Mouse (Mus musculus) MEL (cell line): ENCODE results near the gene Psma5.

Experiments
- BHLHE40 ChIP-seq: IDR thresholded peaks from 2 replicates; pipeline ENCODE4 v1.6.1; 2012; ENCODE audit warnings: low read depth, mild to moderate bottlenecking, inconsistent platforms, low read length, improper control_type of control experiment, borderline replicate concordance
- CTCF ChIP-seq, 3 experiments: IDR thresholded peaks in 2 of 3; conservative IDR thresholded peaks in 1 of 3; 2 replicates each; pipeline ENCODE4 v1.5.1; 2011 to 2012; ENCODE audit warnings: low read length in 3 of 3, low read depth in 2 of 3, mild to moderate bottlenecking in 2 of 3, improper control_type of control experiment in 1 of 3, inconsistent platforms in 1 of 3, mixed read lengths in 1 of 3, moderate library complexity in 1 of 3; ENCODE audit not compliant: control insufficient read depth in 1 of 3, insufficient read depth in 1 of 3, poor library complexity in 1 of 3, severe bottlenecking in 1 of 3
- E2F4 ChIP-seq: IDR thresholded peaks from 2 replicates; pipeline ENCODE4 v1.6.1; 2011; ENCODE audit warnings: low read depth, low read length, improper control_type of control experiment, borderline replicate concordance
- EP300 ChIP-seq, 2 experiments: IDR thresholded peaks; 2 replicates each; pipeline ENCODE4 v1.6.1; 2011; ENCODE audit warnings: improper control_type of control experiment in 2 of 2, low read length in 2 of 2, low read depth in 1 of 2, mild to moderate bottlenecking in 1 of 2
- GATA1 ChIP-seq: IDR thresholded peaks from 2 replicates; pipeline ENCODE4 v1.6.1; 2011; ENCODE audit warnings: low read depth, low read length, improper control_type of control experiment
- HCFC1 ChIP-seq: IDR thresholded peaks from 2 replicates; pipeline ENCODE4 v1.6.1; 2012; ENCODE audit warnings: low read depth, mild to moderate bottlenecking, inconsistent platforms, low read length, improper control_type of control experiment, moderate library complexity
- MYB ChIP-seq: IDR thresholded peaks from 2 replicates; pipeline ENCODE4 v1.6.1; 2011; ENCODE audit warnings: mild to moderate bottlenecking, low read depth, low read length, improper control_type of control experiment
- RCOR1 ChIP-seq: IDR thresholded peaks from 2 replicates; pipeline ENCODE4 v1.6.1; 2012; ENCODE audit warnings: low read depth, mild to moderate bottlenecking, inconsistent platforms, low read length, improper control_type of control experiment
- TAL1 ChIP-seq: IDR thresholded peaks from 2 replicates; pipeline ENCODE4 v1.6.1; 2012; ENCODE audit warnings: mild to moderate bottlenecking, inconsistent platforms, low read length, moderate library complexity, mixed read lengths
- TCF12 ChIP-seq: IDR thresholded peaks from 2 replicates; pipeline ENCODE4 v1.6.1; 2014; ENCODE audit warnings: low read depth, mild to moderate bottlenecking, inconsistent platforms, low read length, improper control_type of control experiment, moderate library complexity
- USF2 ChIP-seq, 2 experiments: IDR thresholded peaks; 2 replicates each; pipeline ENCODE4 v1.6.1; 2011 to 2012; ENCODE audit warnings: improper control_type of control experiment in 2 of 2, low read length in 2 of 2, borderline replicate concordance in 1 of 2, inconsistent platforms in 1 of 2, low read depth in 1 of 2, mild to moderate bottlenecking in 1 of 2; ENCODE audit not compliant: insufficient read depth in 1 of 2
- ZMIZ1 ChIP-seq: IDR thresholded peaks from 2 replicates; pipeline ENCODE4 v1.6.1; 2012; ENCODE audit warnings: low read depth, mild to moderate bottlenecking, inconsistent platforms, low read length, improper control_type of control experiment, moderate library complexity
- ZNF384 ChIP-seq: IDR thresholded peaks from 2 replicates; pipeline ENCODE4 v1.6.1; 2012; ENCODE audit warnings: low read depth, mild to moderate bottlenecking, inconsistent platforms, low read length, improper control_type of control experiment

DNA sequence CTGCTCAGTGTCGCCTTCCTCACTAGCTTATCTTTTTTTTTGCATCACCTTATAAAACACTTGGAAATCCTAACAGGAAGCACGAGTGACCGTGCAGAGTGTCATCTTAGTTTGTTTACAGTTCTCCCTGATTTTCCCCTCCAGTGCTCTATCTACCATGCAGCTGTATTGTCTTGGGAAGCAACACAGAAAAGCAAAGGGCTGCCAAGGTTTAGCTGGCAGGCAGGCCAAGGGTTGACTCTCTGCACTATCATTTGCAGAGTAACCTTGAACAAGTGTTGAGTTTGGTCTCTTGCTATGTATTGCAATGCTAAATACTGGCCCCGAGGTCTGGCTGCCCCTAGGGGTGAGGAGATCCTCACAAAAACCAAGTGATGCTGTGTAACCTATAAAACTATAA, 55.0 kb downstream of the Psma5 start:
- TF ChIP-seq EP300 (IDR thresholded peaks at IDR 0.05; ENCODE audit: low read depth in 1 of 2, low read length in 2 of 2) (no peak), ZNF384 (no peak), CTCF (IDR thresholded peaks at IDR 0.05 in 2 of 3, conservative IDR thresholded peaks at IDR 0.05 in 1 of 3; ENCODE audit: control insufficient read depth in 1 of 3, insufficient read depth in 1 of 3, low read depth in 2 of 3, low read length in 3 of 3, poor library complexity in 1 of 3, severe bottlenecking in 1 of 3) (no peak), E2F4 (no peak), BHLHE40 (no peak), RCOR1 (no peak), USF2 (IDR thresholded peaks at IDR 0.05; ENCODE audit: borderline replicate concordance in 1 of 2, insufficient read depth in 1 of 2, low read depth in 1 of 2, low read length in 2 of 2) (no peak), TCF12 (no peak), GATA1 (no peak), TAL1 (no peak), HCFC1 (no peak), ZMIZ1 (no peak), MYB (no peak)
